Mouse (Mus musculus) splenic B cell, adult 2 months (primary cell): Measurements from ENCODE around the gene 4931429L15Rik.

ENCODE experiments used
- DNase-seq: peaks from one replicate; pipeline ENCODE4 v3.0.0-alpha.2; 2011; ENCODE audit warnings: low read depth, low spot score
- H3K27me3 ChIP-seq: 2 replicates; pipeline ENCODE4 v1.6.1; 2012; ENCODE audit warnings: mild to moderate bottlenecking, low read length, moderate library complexity, mixed read lengths; ENCODE audit not compliant: control insufficient read depth, poor library complexity, insufficient read depth, severe bottlenecking
- H3K36me3 ChIP-seq: 2 replicates; pipeline ENCODE4 v1.6.1; 2012; ENCODE audit warnings: mild to moderate bottlenecking, low read length, moderate library complexity, mixed read lengths; ENCODE audit not compliant: control insufficient read depth, poor library complexity, insufficient read depth, severe bottlenecking

Gene 4931429L15Rik

DNA sequence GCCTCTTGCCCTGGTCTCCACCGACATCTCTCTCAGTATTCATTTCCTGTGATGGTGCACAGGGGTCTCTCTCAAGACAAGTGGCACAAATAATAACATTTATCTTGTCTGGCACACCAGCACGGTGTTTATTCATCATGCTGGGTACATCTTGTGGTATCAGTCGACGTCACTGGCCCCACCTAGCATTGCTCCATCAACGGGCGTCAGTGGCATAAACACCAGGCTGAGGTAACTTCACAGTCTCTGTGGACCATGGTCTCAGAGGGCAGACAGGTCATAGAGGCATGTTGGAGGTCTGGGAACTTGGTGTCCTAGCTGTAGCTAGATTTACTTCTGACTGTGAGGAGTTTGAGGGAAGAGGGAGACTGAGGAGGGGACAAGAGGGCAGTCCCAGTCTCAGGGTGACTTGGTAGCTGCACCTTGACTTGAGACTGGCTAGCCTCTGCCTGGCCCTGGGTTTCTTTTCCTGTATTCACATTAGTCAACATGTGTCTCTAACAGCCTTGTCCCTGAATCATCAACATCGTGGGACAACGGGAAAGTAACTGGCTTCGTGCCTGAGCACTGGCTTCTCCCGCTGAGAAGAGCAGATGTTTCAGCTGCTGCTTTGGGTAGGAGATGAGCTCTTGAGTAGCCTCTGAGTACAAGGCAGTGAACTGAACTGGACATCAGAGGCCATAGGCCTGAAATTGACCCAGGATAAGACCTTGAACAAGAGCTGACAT is 63.0 kb downstream of the 4931429L15Rik start:
- no peak for DNase-seq
- H3K27me3 ChIP-seq: no peaks in the 10 kb centered on the region
- no peaks in the 10 kb centered on the region for H3K36me3 ChIP-seq

DNA sequence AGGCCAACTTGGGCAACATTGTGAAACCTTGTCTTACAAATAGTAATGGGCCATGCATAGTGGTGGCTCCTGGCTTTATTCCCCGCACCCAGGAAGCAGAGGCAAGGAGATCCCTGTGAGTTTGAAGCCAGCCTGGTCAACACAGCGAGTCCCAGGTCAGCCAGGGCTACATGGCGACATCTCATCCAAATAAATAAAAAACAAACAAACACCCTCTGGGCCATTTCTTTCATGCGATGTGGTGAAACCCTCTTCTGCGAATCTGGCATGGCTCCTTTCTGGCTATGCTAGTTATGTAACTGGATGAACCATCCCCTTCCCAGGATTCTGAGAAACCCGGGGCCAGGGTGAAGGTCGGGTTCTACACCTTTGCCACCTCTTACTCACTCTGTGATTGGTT is 63.6 kb downstream of the 4931429L15Rik start:
- H3K36me3 ChIP-seq: no peaks in the 10 kb centered on the region
- no peak for DNase-seq
- no peaks in the 10 kb centered on the region for H3K27me3 ChIP-seq
